10 mouse cellular contexts compared by ENCODE assay signal in genomic region chr1:72826931-72827330, GRCm38 (mm10). TPM values are rescaled to one million over a fixed set of nuclear protein-coding genes. Genes with fewer than 3 reads are reported as not detected.
A peak's percentile ranks its signal among the peaks of the same experiment; 100 is the strongest.
DNase-seq lines count a peak whose midpoint lies in the region; ATAC-seq and TF ChIP-seq lines count a peak whose summit lies in the region.
"Had no signal": no experiment of that assay in that cellular context is flagged by ENCODE, and none has a peak within 500 bp of the region (broad histone marks: within the 10 kb centered on the region; RNA-seq: fewer than 3 reads in every experiment).

No protein-coding gene starts in this region.

- ATAC-seq in lung, embryonic 15.5 days (ENCODE audit: borderline replicate concordance, extremely low read depth, low FRiP score, low TSS enrichment): no peak
- peak; percentile 24; the same call in 1 of the 2 replicates for ATAC-seq in forebrain, embryonic 14.5 days
- ATAC-seq in limb, embryonic 15.5 days (ENCODE audit: insufficient number of reproducible peaks, low FRiP score, low TSS enrichment, low read depth): no peak
- ATAC-seq in stomach, embryonic 15.5 days (ENCODE audit: insufficient read depth, low FRiP score, low read depth): no peak
- ATAC-seq in megakaryocyte-erythroid progenitor cell, adult 5-6 weeks (replicated peaks; ENCODE audit: low FRiP score, low TSS enrichment, poor library complexity, severe bottlenecking): no peak

- H3K4me2 ChIP-seq in lung, embryonic 15.5 days: peak overlapping the region; percentile 98
- peak overlapping the region; percentile 88 for H3K4me2 ChIP-seq in forebrain, embryonic 14.5 days (ENCODE audit: low read length)
- peak overlapping the region; percentile 97 for H3K4me2 ChIP-seq in limb, embryonic 15.5 days
- H3K4me2 ChIP-seq in stomach, embryonic 15.5 days: peak overlapping the region; percentile 99

- peak overlapping the region; percentile 67 for H3K4me3 ChIP-seq in lung, embryonic 15.5 days
- peak overlapping the region; percentile 78 for H3K4me3 ChIP-seq in forebrain, embryonic 14.5 days (ENCODE audit: low read depth, low read length)
- H3K4me3 ChIP-seq in limb, embryonic 15.5 days: peak overlapping the region; percentile 61
- H3K4me3 ChIP-seq in stomach, embryonic 15.5 days (replicated peaks): peak overlapping the region; percentile 68
- no peak overlapping the region for H3K4me3 ChIP-seq in thymus, adult 2 months (ENCODE audit: control insufficient read depth, insufficient read depth, low read length)

- no peaks in the 10 kb centered on the region for H3K9me3 ChIP-seq in lung, embryonic 15.5 days
- H3K9me3 ChIP-seq in forebrain, embryonic 14.5 days (replicated peaks; ENCODE audit: control insufficient read depth, low read length): no peaks in the 10 kb centered on the region
- H3K9me3 ChIP-seq in limb, embryonic 15.5 days: no peaks in the 10 kb centered on the region
- no peaks in the 10 kb centered on the region for H3K9me3 ChIP-seq in stomach, embryonic 15.5 days

- 13% methylated on average over 7 of the region's 7 CpGs for WGBS in lung, embryonic 15.5 days
- 0% methylated on average over 7 of the region's 7 CpGs for WGBS in forebrain, embryonic 14.5 days
- 11% methylated on average over 7 of the region's 7 CpGs for WGBS in limb, embryonic 15.5 days
- WGBS in stomach, embryonic 15.5 days: 26% methylated on average over 7 of the region's 7 CpGs
- 12% methylated on average over 7 of the region's 7 CpGs for WGBS in thymus, adult 2 months

- H3K27me3 ChIP-seq in lung, embryonic 15.5 days: peaks cover 21% of the 10 kb centered on the region
- H3K27me3 ChIP-seq in forebrain, embryonic 14.5 days (replicated peaks; ENCODE audit: control insufficient read depth, insufficient read depth, low read length): no peaks in the 10 kb centered on the region
- H3K27me3 ChIP-seq in limb, embryonic 15.5 days: no peaks in the 10 kb centered on the region
- H3K27me3 ChIP-seq in stomach, embryonic 15.5 days (replicated peaks): no peaks in the 10 kb centered on the region
- peaks cover 3% of the 10 kb centered on the region; the same call in 1 of the 2 replicates for H3K27me3 ChIP-seq in thymus, adult 2 months (ENCODE audit: control insufficient read depth, insufficient read depth, low read length)

- peak overlapping the region; percentile 32 for H3K9ac ChIP-seq in lung, embryonic 15.5 days
- peak overlapping the region; percentile 91 for H3K9ac ChIP-seq in forebrain, embryonic 14.5 days (ENCODE audit: low read length)
- H3K9ac ChIP-seq in limb, embryonic 15.5 days: peak overlapping the region; percentile 31; the same call in 1 of the 2 replicates
- H3K9ac ChIP-seq in stomach, embryonic 15.5 days: 0 out of 2 replicates have a peak overlapping the region, but pooled peaks have one; percentile 6

- H3K36me3 ChIP-seq in lung, embryonic 15.5 days: no peaks in the 10 kb centered on the region
- H3K36me3 ChIP-seq in forebrain, embryonic 14.5 days (ENCODE audit: control insufficient read depth, insufficient read depth, low read length): peaks cover 10% of the 10 kb centered on the region
- H3K36me3 ChIP-seq in limb, embryonic 15.5 days: no peaks in the 10 kb centered on the region; the same call in 1 of the 2 replicates
- H3K36me3 ChIP-seq in stomach, embryonic 15.5 days: no peaks in the 10 kb centered on the region
- no peaks in the 10 kb centered on the region for H3K36me3 ChIP-seq in thymus, adult 2 months (ENCODE audit: control insufficient read depth, insufficient read depth, low read length)

- peaks cover 31% of the 10 kb centered on the region for H3K4me1 ChIP-seq in lung, embryonic 15.5 days
- H3K4me1 ChIP-seq in forebrain, embryonic 14.5 days (ENCODE audit: control insufficient read depth, insufficient read depth, low read length): peaks cover 19% of the 10 kb centered on the region
- H3K4me1 ChIP-seq in limb, embryonic 15.5 days: peaks cover 48% of the 10 kb centered on the region
- H3K4me1 ChIP-seq in stomach, embryonic 15.5 days: peaks cover 7% of the 10 kb centered on the region; the same call in 1 of the 2 replicates
- H3K4me1 ChIP-seq in thymus, adult 2 months (replicated peaks; ENCODE audit: control insufficient read depth, insufficient read depth, low read length): no peaks in the 10 kb centered on the region; the same call in 1 of the 2 replicates

- DNase-seq in lung, adult 18-20 months: no peak
- peak; percentile 56 for DNase-seq in forebrain, embryonic 14.5 days (ENCODE audit: low spot score)
- no peak for DNase-seq in thymus, adult 2 months
- DNase-seq in urinary bladder, postnatal 10 days (ENCODE audit: low spot score): no peak
- DNase-seq: cerebellum, adult 11 months; gastrocnemius, postnatal 36 days had no signal

- TF ChIP-seq POLR2A in thymus, adult 2 months (IDR thresholded peaks at IDR 0.05; ENCODE audit: control insufficient read depth, extremely low read depth, insufficient read depth, low read length, poor library complexity): no peak

- peak overlapping the region; percentile 55 for H3K27ac ChIP-seq in lung, embryonic 15.5 days
- peak overlapping the region; percentile 84 for H3K27ac ChIP-seq in forebrain, embryonic 14.5 days (ENCODE audit: low read depth, low read length)
- H3K27ac ChIP-seq in limb, embryonic 15.5 days: 0 out of 2 replicates have a peak overlapping the region, but pooled peaks have one; percentile 3
- H3K27ac ChIP-seq in stomach, embryonic 15.5 days: peak overlapping the region; percentile 54
- H3K27ac ChIP-seq in thymus, adult 2 months (ENCODE audit: control insufficient read depth, insufficient read depth, low read length): no peak overlapping the region

- no peak for TF ChIP-seq CTCF in thymus, adult 2 months (IDR thresholded peaks at IDR 0.05; ENCODE audit: borderline replicate concordance, control insufficient read depth, extremely low read depth, insufficient read depth, low read length, poor library complexity)

RNA-seq across cellular contexts. Expression of gene Igfbp2, which starts 2.6 kb away (rescaled TPM):
- 344 and 357 TPM in 2 replicates for polyA plus RNA-seq in lung, embryonic 15.5 days (2015; fragmentation: Nextera tagmentation; extraction: Ambion mirVana)
- polyA plus RNA-seq in forebrain, embryonic 14.5 days (2014; fragmentation: Nextera tagmentation; extraction: Ambion mirVana): 384 and 410 TPM in 2 replicates
- polyA plus RNA-seq in limb, embryonic 15.5 days (2015; fragmentation: Nextera tagmentation; extraction: Ambion mirVana): 379 and 399 TPM in 2 replicates
- 404 and 428 TPM in 2 replicates for polyA plus RNA-seq in stomach, embryonic 15.5 days (2015; fragmentation: Nextera tagmentation; extraction: Ambion mirVana)
- 13.3 and 16.4 TPM in 2 replicates for polyA plus RNA-seq in thymus, adult 2 months (2012; rRNA removed)
- total RNA-seq in megakaryocyte-erythroid progenitor cell, adult 5-6 weeks (2014; fragmentation: Nextera tagmentation): not detected in 2 replicates
- not detected in 2 replicates for total RNA-seq in megakaryocyte-erythroid progenitor cell, adult 5-6 weeks (2017)

RNA-seq across cellular contexts. Expression of gene Igfbp5, which starts 47.8 kb away (rescaled TPM):
- polyA plus RNA-seq in lung, embryonic 15.5 days (2015; fragmentation: Nextera tagmentation; extraction: Ambion mirVana): 72.0 and 76.7 TPM in 2 replicates
- 17.9 and 19.7 TPM in 2 replicates for polyA plus RNA-seq in forebrain, embryonic 14.5 days (2014; fragmentation: Nextera tagmentation; extraction: Ambion mirVana)
- 108 and 118 TPM in 2 replicates for polyA plus RNA-seq in limb, embryonic 15.5 days (2015; fragmentation: Nextera tagmentation; extraction: Ambion mirVana)
- 89.8 and 94.7 TPM in 2 replicates for polyA plus RNA-seq in stomach, embryonic 15.5 days (2015; fragmentation: Nextera tagmentation; extraction: Ambion mirVana)
- polyA plus RNA-seq in thymus, adult 2 months (2012; rRNA removed): 27.0 and 58.3 TPM in 2 replicates
- not detected in 2 replicates for total RNA-seq in megakaryocyte-erythroid progenitor cell, adult 5-6 weeks (2014; fragmentation: Nextera tagmentation)
- total RNA-seq in megakaryocyte-erythroid progenitor cell, adult 5-6 weeks (2017): 0.53 TPM in 1 of 2 replicates, not detected in the other

Comparison
In these comparisons a context has a peak if more than half of its experiments do, and no peak if none do; other contexts are left out.
1. H3K9ac ChIP-seq: peak in every context shown above with its lines; median percentile 91 in forebrain, embryonic 14.5 days; 32 in lung, embryonic 15.5 days; 31 in limb, embryonic 15.5 days; 6 in stomach, embryonic 15.5 days.
2. RNA of gene Igfbp2, which starts 2.6 kb away (polyA plus RNA-seq): 404 to 428 TPM in stomach, embryonic 15.5 days, 379 to 399 TPM in limb, embryonic 15.5 days, 384 to 410 TPM in forebrain, embryonic 14.5 days and 344 to 357 TPM in lung, embryonic 15.5 days; 13.3 to 16.4 TPM in thymus, adult 2 months; every median in the first group is over 10 times any median in the second.
3. Peak in every context shown above with its lines, with median percentiles within 50 percentile points of each other: H3K4me2 ChIP-seq.